Mouse (Mus musculus): ENCODE measurements around the gene Psmd10. TPM values are rescaled to one million over a fixed set of nuclear protein-coding genes. Genes with fewer than 3 reads are reported as not detected.

The Psmd10 gene
- 35.1 TPM for polyA plus RNA-seq (2015; fragmentation: Illumina TruSeq; extraction: RNeasy Lipid Tissue Mini Kit (QIAGEN cat#74804); ENCODE audit: low read depth, low replicate concordance)

GRCm38 (mm10) chrX:140956272-140956940 is at the start of gene Psmd10, which contains the start of gene Atg4a:
TSS of gene Psmd10 (minus strand) at chrX:140956728.
TSS of gene Atg4a (plus strand) at chrX:140956907.

GRCm38 (mm10) chrX:140907360-140907759 is 49.2 kb downstream of the Psmd10 start, which contains the start of gene Vsig1:
TSS of gene Vsig1 (plus strand) at chrX:140907608.

Other genes with a start within 250 kb of the Psmd10 start
- gene Tex13b, start 143.3 kb downstream of the Psmd10 start, polyA plus RNA-seq (2015; fragmentation: Illumina TruSeq; extraction: RNeasy Lipid Tissue Mini Kit (QIAGEN cat#74804); ENCODE audit: low read depth, low replicate concordance) = not detected
- not detected for gene Vsig1, start 49.1 kb downstream of the Psmd10 start, polyA plus RNA-seq (2015; fragmentation: Illumina TruSeq; extraction: RNeasy Lipid Tissue Mini Kit (QIAGEN cat#74804); ENCODE audit: low read depth, low replicate concordance)
- 13.0 TPM for gene Atg4a, start 179 bp upstream of the Psmd10 start, polyA plus RNA-seq (2015; fragmentation: Illumina TruSeq; extraction: RNeasy Lipid Tissue Mini Kit (QIAGEN cat#74804); ENCODE audit: low read depth, low replicate concordance)